Mouse (Mus musculus) gastrocnemius, adult 2 months (tissue): ENCODE measurements around the gene Gng2. TPM values are rescaled to one million over a fixed set of nuclear protein-coding genes. Genes with fewer than 3 reads are reported as not detected.

ENCODE experiments used
- DNase-seq: peaks from one replicate; pipeline ENCODE4 v3.0.0; 2022
- H3K27ac ChIP-seq: fragments of 200-600 bp; 2 replicates; pipeline ENCODE4 v1.8.1; 2022; ENCODE audit warnings: mild to moderate bottlenecking
- H3K4me3 ChIP-seq: fragments of 200-600 bp; 2 replicates; pipeline ENCODE4 v1.8.1; 2022; ENCODE audit warnings: mild to moderate bottlenecking, moderate library complexity
- CTCF ChIP-seq: fragments of 200-600 bp; IDR thresholded peaks from 2 replicates; pipeline ENCODE4 v1.8.1; 2022; ENCODE audit warnings: antibody characterized with exemption, mild to moderate bottlenecking, moderate library complexity
- intact Hi-C: fragments of 180-260 bp; cut with DNase I; formaldehyde crosslinking; loops from one replicate; pipeline ENCODE4 v1.15.1; 2025
- total RNA-seq, 2 experiments: library from RNA; stranded (reverse); gene quantifications; 2 replicates each; pipeline ENCODE4 v1.2.3; 2021

Gng2 gene
- total RNA-seq, 2 experiments from 2014 or later: 3.1 to 4.0 TPM

GRCm38 (mm10) chr14:19970845-19971244, 6.6 kb downstream of the Gng2 start:
- DNase-seq: no peak
- Histone ChIP-seq H3K27ac (no peak overlapping the region), H3K4me3 (no peak overlapping the region)
- intact Hi-C loops: no loop called here
- TF ChIP-seq CTCF: no peak

- Histone ChIP-seq H3K27ac (no peak overlapping the region), H3K4me3 (no peak overlapping the region)
- DNase-seq: no peak
- TF ChIP-seq CTCF: no peak
- intact Hi-C loops: no loop called here
These were observed 7.2 kb downstream of the Gng2 start for GRCm38 (mm10) chr14:19970106-19970785.

- H3K27ac ChIP-seq: no peak overlapping the region
- TF ChIP-seq CTCF: no peak
- no peak overlapping the region for H3K4me3 ChIP-seq
- DNase-seq: no peak
- intact Hi-C loops: no loop called here
These were observed 7.9 kb downstream of the Gng2 start for GRCm38 (mm10) chr14:19969566-19969965.

- no peak for TF ChIP-seq CTCF
- intact Hi-C loops: no loop called here
- H3K4me3 ChIP-seq: no peak overlapping the region
- H3K27ac ChIP-seq: no peak overlapping the region
- DNase-seq: no peak
These were observed 8.4 kb downstream of the Gng2 start for GRCm38 (mm10) chr14:19969011-19969521.

GRCm38 (mm10) chr14:19968321-19969010, 9.0 kb downstream of the Gng2 start:
- Histone ChIP-seq H3K4me3 (no peak overlapping the region), H3K27ac (no peak overlapping the region)
- no peak for TF ChIP-seq CTCF
- DNase-seq: no peak
- intact Hi-C loops: no loop called here

- intact Hi-C loops: no loop called here
- Histone ChIP-seq H3K27ac (no peak overlapping the region), H3K4me3 (no peak overlapping the region)
- no peak for TF ChIP-seq CTCF
- DNase-seq: no peak
These were observed 9.9 kb downstream of the Gng2 start for GRCm38 (mm10) chr14:19967482-19967881.

GRCm38 (mm10) chr14:19963961-19964505, 13.4 kb downstream of the Gng2 start:
- no peak for TF ChIP-seq CTCF
- DNase-seq: no peak
- Histone ChIP-seq H3K4me3 (no peak overlapping the region), H3K27ac (no peak overlapping the region)
- intact Hi-C loops: no loop called here

GRCm38 (mm10) chr14:19961924-19962915, 15.2 kb downstream of the Gng2 start:
- H3K4me3 ChIP-seq: no peak overlapping the region
- H3K27ac ChIP-seq: no peak overlapping the region
- intact Hi-C loops: no loop called here
- no peak for TF ChIP-seq CTCF
- DNase-seq: no peak

GRCm38 (mm10) chr14:19959860-19960259, 17.6 kb downstream of the Gng2 start:
- no peak for DNase-seq
- Histone ChIP-seq H3K27ac (no peak overlapping the region), H3K4me3 (no peak overlapping the region)
- intact Hi-C loops: no loop called here
- TF ChIP-seq CTCF: no peak

- DNase-seq: no peak
- no peak for TF ChIP-seq CTCF
- intact Hi-C loops: no loop called here
These were observed 22.4 kb downstream of the Gng2 start for GRCm38 (mm10) chr14:19955077-19955476.

GRCm38 (mm10) chr14:19950812-19951211, 26.6 kb downstream of the Gng2 start:
- Histone ChIP-seq H3K27ac (no peak overlapping the region), H3K4me3 (no peak overlapping the region)
- intact Hi-C loops: no loop called here
- no peak for DNase-seq
- no peak for TF ChIP-seq CTCF

More at GRCm38 (mm10) chr14:19955077-19955476, 22.4 kb downstream of the Gng2 start:
- H3K4me3 ChIP-seq: no peak overlapping the region
- no peak overlapping the region for H3K27ac ChIP-seq

GRCm38 (mm10) chr14:19949475-19949874, 28.0 kb downstream of the Gng2 start:
- no peak for DNase-seq
- H3K27ac ChIP-seq: no peak overlapping the region
- no peak overlapping the region for H3K4me3 ChIP-seq
- no peak for TF ChIP-seq CTCF
- intact Hi-C loops: no loop called here
